Mouse (Mus musculus): ENCODE results near the gene Plekhm2. TPM values are rescaled to one million over a fixed set of nuclear protein-coding genes. Genes with fewer than 3 reads are reported as not detected.

Plekhm2 gene
- 9.1 TPM for polyA plus RNA-seq (2017; shearing (Covaris generic))

DNA sequence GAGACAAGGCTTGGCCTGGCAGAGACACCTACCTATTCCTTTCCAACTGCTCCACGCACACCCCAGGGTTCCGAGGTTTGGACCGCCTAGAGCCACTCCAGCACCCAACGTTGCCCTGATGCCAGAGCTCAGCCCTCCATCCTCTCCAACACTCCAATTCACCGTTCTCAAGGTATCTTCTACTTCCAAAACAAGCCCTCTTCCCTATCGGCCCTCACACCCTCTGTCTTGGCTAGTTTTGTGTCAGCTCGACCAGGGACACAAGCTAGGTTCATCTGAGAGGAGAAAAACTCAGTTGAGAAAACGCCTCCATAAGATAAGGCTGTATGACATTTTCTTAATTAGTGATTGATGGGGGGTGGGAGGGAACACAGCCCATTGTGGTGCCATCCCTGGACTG lies at the start of gene Plekhm2:
TSS of gene Plekhm2 (minus strand) at position 101 of the 400 bp plus-strand sequence.

DNA sequence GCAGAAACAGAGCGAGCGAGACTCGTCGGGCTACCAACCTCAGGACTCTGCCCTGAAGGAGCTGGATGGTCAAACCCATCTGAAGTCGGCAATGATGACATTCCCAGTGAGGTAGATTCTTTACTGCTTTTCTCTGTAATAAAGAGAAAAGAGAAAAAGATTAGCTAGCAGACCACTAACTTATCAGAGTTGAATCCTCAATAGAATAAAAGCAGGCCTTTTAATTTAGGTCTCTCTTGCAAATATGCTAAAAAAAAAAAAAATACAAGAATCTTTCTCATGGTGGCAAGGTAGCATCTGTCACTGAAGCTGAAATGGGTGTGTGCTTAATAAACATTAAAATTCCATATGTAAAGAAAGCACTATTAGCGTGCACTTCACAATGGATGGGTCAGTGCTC lies 20.8 kb upstream of the Plekhm2 start, which contains the start of gene Rsc1a1:
TSS of gene Rsc1a1 (minus strand) at position 101 of the 400 bp plus-strand sequence.

DNA sequence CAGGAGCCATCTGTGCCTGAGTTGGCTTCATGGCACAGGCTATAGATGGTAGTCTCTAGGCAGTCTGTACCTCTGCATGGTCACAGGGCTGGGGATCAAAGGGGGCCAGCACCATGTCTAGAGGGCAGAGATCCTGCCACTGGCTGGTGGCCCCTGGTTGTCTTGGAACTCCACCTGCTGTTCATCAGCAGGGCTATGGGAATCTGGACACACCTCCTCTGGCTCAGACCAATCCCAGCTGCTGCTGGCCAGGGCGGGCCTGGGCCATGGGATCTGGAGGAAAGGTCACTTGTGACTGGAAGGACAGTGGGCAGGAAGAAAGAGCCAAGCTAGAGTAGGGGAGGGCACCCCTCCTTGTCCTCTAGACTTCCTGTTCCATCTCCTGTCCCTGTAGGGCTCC lies 41.0 kb downstream of the Plekhm2 start, which contains the start of gene Slc25a34:
TSS of gene Slc25a34 (minus strand) at position 156 of the 400 bp plus-strand sequence.

DNA sequence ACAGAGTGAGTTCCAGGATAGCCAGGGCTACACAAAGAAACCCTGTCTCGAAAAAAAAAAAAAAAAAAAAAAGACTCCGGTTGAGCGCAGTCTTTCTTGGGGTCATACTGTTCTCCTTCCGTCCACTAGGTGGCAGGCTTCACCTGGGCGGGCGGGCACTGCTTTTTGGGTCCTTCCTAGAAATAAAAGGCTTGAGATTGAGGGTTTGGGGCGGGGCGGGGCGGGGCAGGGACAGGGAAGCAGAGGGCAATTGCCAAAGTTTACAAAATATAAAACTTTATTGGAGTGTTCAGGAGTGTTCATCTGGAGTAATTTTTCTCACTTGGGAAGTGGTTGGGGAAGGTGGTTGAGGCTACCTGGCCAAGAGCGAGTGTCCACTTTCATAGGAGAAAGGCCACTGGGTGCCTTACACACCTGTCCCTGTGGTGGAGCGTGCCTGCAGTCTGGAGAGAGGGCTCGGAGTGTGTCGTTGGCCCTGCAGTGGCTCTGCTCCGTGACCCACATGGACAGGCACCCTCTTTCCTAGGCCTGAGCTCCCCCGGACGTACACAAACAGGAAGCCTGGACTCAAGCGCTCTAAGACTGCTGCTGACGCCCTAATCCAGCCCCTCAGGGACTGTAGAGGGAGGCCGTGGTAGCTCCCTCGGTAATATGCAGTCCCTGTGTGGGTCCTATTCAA lies 46.0 kb downstream of the Plekhm2 start, which contains the start of gene Tmem82:
TSS of gene Tmem82 (minus strand) at position 69 of the 679 bp plus-strand sequence.

DNA sequence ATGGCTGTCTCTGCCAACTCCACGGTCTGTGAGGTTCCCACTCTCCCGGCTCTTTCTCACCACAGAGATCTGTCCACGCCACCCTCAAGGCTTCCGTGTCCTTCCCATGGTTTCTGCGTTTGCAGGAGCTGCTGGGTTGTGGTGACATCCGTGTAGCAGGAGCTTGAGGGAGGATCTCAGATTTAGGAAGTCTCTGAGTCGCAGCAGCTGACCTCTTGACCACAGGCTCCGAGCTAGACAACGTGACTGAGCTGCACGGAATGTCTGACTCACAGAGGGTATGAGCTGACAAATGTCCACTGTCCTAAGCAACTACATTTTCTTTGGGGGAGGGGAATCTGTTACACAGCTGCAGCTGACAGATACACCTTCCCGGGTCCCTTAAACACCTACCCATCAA lies 58.8 kb downstream of the Plekhm2 start, which contains the start of gene Fblim1:
TSS of gene Fblim1 (minus strand) at position 236 of the 400 bp plus-strand sequence.

Other genes with a start within 250 kb of the Plekhm2 start
- not detected for gene Clcnkb, start 248.9 kb downstream of the Plekhm2 start, polyA plus RNA-seq (2017; shearing (Covaris generic))
- not detected for gene Hspb7, start 244.1 kb downstream of the Plekhm2 start, polyA plus RNA-seq (2017; shearing (Covaris generic))
- not detected for gene Srarp, start 228.8 kb downstream of the Plekhm2 start, polyA plus RNA-seq (2017; shearing (Covaris generic))
- gene Zbtb17, start 220.2 kb downstream of the Plekhm2 start, polyA plus RNA-seq (2017; shearing (Covaris generic)): 37.9 TPM
- gene Spen, start 126.3 kb downstream of the Plekhm2 start, polyA plus RNA-seq (2017; shearing (Covaris generic)): 30.0 TPM
- not detected for gene Fblim1, start 58.8 kb downstream of the Plekhm2 start, polyA plus RNA-seq (2017; shearing (Covaris generic))
- 0.29 TPM for gene Tmem82, start 46.3 kb downstream of the Plekhm2 start, polyA plus RNA-seq (2017; shearing (Covaris generic))
- gene Slc25a34, start 41.1 kb downstream of the Plekhm2 start, polyA plus RNA-seq (2017; shearing (Covaris generic)): not detected
- gene Rsc1a1, start 20.7 kb upstream of the Plekhm2 start, polyA plus RNA-seq (2017; shearing (Covaris generic)): not detected
- 37.7 TPM for gene Ddi2, start 58.5 kb upstream of the Plekhm2 start, polyA plus RNA-seq (2017; shearing (Covaris generic))
- not detected for gene Agmat, start 81.8 kb upstream of the Plekhm2 start, polyA plus RNA-seq (2017; shearing (Covaris generic))
- 3.5 TPM for gene Dnajc16, start 126.0 kb upstream of the Plekhm2 start, polyA plus RNA-seq (2017; shearing (Covaris generic))
- gene Casp9, start 128.7 kb upstream of the Plekhm2 start, polyA plus RNA-seq (2017; shearing (Covaris generic)): 5.4 TPM
- gene Cela2a, start 161.3 kb upstream of the Plekhm2 start, polyA plus RNA-seq (2017; shearing (Covaris generic)): not detected
- gene Ctrc, start 181.5 kb upstream of the Plekhm2 start, polyA plus RNA-seq (2017; shearing (Covaris generic)): not detected
- 97.6 TPM for gene Efhd2, start 210.0 kb upstream of the Plekhm2 start, polyA plus RNA-seq (2017; shearing (Covaris generic))

Data from effector memory CD4-positive, alpha-beta T cell, adult 5 months (primary cell).